Mouse (Mus musculus) embryonic facial prominence, embryonic 10.5 days (tissue): ENCODE measurements around the gene Nicn1. TPM values are rescaled to one million over a fixed set of nuclear protein-coding genes. Genes with fewer than 3 reads are reported as not detected.

ENCODE experiments used
- DNase-seq: peaks from one replicate; pipeline ENCODE4 v3.0.0-alpha.2; 2017; ENCODE audit warnings: low spot score
- H3K27ac ChIP-seq: fragments of 300-500 bp; sonication (generic); replicated peaks from 2 replicates; pipeline ENCODE4 v1.5.1; 2016; ENCODE audit warnings: mild to moderate bottlenecking
- H3K27me3 ChIP-seq: fragments of 300-500 bp; sonication (generic); replicated peaks from 2 replicates; pipeline ENCODE4 v1.6.1; 2016; ENCODE audit warnings: low read depth, mild to moderate bottlenecking; ENCODE audit not compliant: poor library complexity, severe bottlenecking
- H3K36me3 ChIP-seq: fragments of 300-500 bp; sonication (generic); replicated peaks from 2 replicates; pipeline ENCODE4 v1.6.1; 2016; ENCODE audit warnings: mild to moderate bottlenecking, moderate library complexity
- H3K4me1 ChIP-seq: fragments of 300-500 bp; sonication (generic); 2 replicates; pipeline ENCODE4 v1.6.1; 2016
- H3K4me3 ChIP-seq: fragments of 300-500 bp; sonication (generic); 2 replicates; pipeline ENCODE4 v1.5.1; 2016; ENCODE audit warnings: mild to moderate bottlenecking, moderate library complexity
- H3K9me3 ChIP-seq: fragments of 300-500 bp; sonication (generic); 2 replicates; pipeline ENCODE4 v1.6.1; 2016; ENCODE audit warnings: mild to moderate bottlenecking
- WGBS: fragments of 180-500 bp; shearing (Covaris S2); methylation state at CpG from one replicate; pipeline ENCODE4 v1.1.7; 2016; 5-methylcytosine and 5-hydroxymethylcytosine counted together
- polyA plus RNA-seq: library from polyadenylated mRNA; unstranded; fragments of >200 nt; fragmentation: Nextera tagmentation; extraction: Ambion mirVana; gene quantifications from 2 replicates; pipeline ENCODE4 v1.2.1, GENCODE M21; 2016

Nicn1 gene
- 38.3 and 39.3 TPM in 2 replicates for polyA plus RNA-seq

- Histone ChIP-seq H3K9me3 (no peaks in the 10 kb centered on the region), H3K4me3 (peak within 1 kb of the TSS; percentile 69), H3K27ac (peak within 1 kb of the TSS; percentile 93), H3K27me3 (no peaks in the 10 kb centered on the region), H3K4me1 (peaks cover 12% of the 10 kb centered on the region), H3K36me3 (peaks cover 15% of the 10 kb centered on the region)
- under 1% methylated on average over 32 of the region's 32 CpGs for WGBS
- peak; percentile 90 for DNase-seq
Observed at GRCm38 (mm10) chr9:108290016-108290750, at the start of gene Nicn1. Gene Nicn1, plus strand, starts transcription at chr9:108290429.

- no peak for DNase-seq
- WGBS, result 94% methylated on average over 3 of the region's 3 CpGs
- Histone ChIP-seq H3K4me1 (peaks cover 11% of the 10 kb centered on the region), H3K27ac (no peak overlapping the region), H3K4me3 (no peak overlapping the region), H3K36me3 (peaks cover 57% of the 10 kb centered on the region), H3K27me3 (no peaks in the 10 kb centered on the region), H3K9me3 (no peaks in the 10 kb centered on the region)
Observed at GRCm38 (mm10) chr9:108244540-108244939, 45.7 kb upstream of the Nicn1 start.

GRCm38 (mm10) chr9:108244984-108245383 is 45.2 kb upstream of the Nicn1 start:
- H3K4me3 ChIP-seq, result no peak overlapping the region
- H3K4me1 ChIP-seq, result peaks cover 9% of the 10 kb centered on the region
- H3K27me3 ChIP-seq, result no peaks in the 10 kb centered on the region
- 84% methylated on average over 3 of the region's 3 CpGs for WGBS
- DNase-seq, result no peak
- no peaks in the 10 kb centered on the region for H3K9me3 ChIP-seq
- H3K36me3 ChIP-seq, result peaks cover 57% of the 10 kb centered on the region
- no peak overlapping the region for H3K27ac ChIP-seq

GRCm38 (mm10) chr9:108248957-108249356 is 41.3 kb upstream of the Nicn1 start:
- H3K4me1 ChIP-seq, result peaks cover 7% of the 10 kb centered on the region
- no peaks in the 10 kb centered on the region for H3K9me3 ChIP-seq
- no peak overlapping the region for H3K27ac ChIP-seq
- H3K4me3 ChIP-seq, result no peak overlapping the region
- peaks cover 75% of the 10 kb centered on the region for H3K36me3 ChIP-seq
- 37% methylated on average over 5 of the region's 5 CpGs for WGBS
- H3K27me3 ChIP-seq, result no peaks in the 10 kb centered on the region
- no peak for DNase-seq

- Histone ChIP-seq H3K36me3 (peaks cover 51% of the 10 kb centered on the region), H3K27me3 (no peaks in the 10 kb centered on the region), H3K4me1 (peaks cover 7% of the 10 kb centered on the region), H3K4me3 (no peak overlapping the region), H3K9me3 (no peaks in the 10 kb centered on the region), H3K27ac (no peak overlapping the region)
- DNase-seq, result no peak
- 93% methylated on average over 6 of the region's 6 CpGs for WGBS
Observed at GRCm38 (mm10) chr9:108251877-108252276, 38.4 kb upstream of the Nicn1 start.

- Histone ChIP-seq H3K27me3 (no peaks in the 10 kb centered on the region), H3K9me3 (no peaks in the 10 kb centered on the region), H3K4me1 (peaks cover 7% of the 10 kb centered on the region), H3K36me3 (peaks cover 45% of the 10 kb centered on the region), H3K27ac (no peak overlapping the region), H3K4me3 (no peak overlapping the region)
- WGBS, result 91% methylated on average over 7 of the region's 7 CpGs
- no peak for DNase-seq
Observed at GRCm38 (mm10) chr9:108252766-108253165, 37.5 kb upstream of the Nicn1 start.

- peaks cover 10% of the 10 kb centered on the region for H3K36me3 ChIP-seq
- H3K4me3 ChIP-seq, result no peak overlapping the region
- peaks cover 40% of the 10 kb centered on the region for H3K4me1 ChIP-seq
- no peak overlapping the region for H3K27ac ChIP-seq
- no peaks in the 10 kb centered on the region for H3K9me3 ChIP-seq
- no peaks in the 10 kb centered on the region for H3K27me3 ChIP-seq
- 84% methylated on average over 4 of the region's 4 CpGs for WGBS
- DNase-seq, result no peak
Observed at GRCm38 (mm10) chr9:108260526-108260925, 29.7 kb upstream of the Nicn1 start.

GRCm38 (mm10) chr9:108261865-108262264 is 28.4 kb upstream of the Nicn1 start:
- Histone ChIP-seq H3K4me3 (peak overlapping the region; percentile 96), H3K27me3 (no peaks in the 10 kb centered on the region), H3K4me1 (peaks cover 47% of the 10 kb centered on the region), H3K9me3 (no peaks in the 10 kb centered on the region), H3K27ac (no peak overlapping the region), H3K36me3 (peaks cover 10% of the 10 kb centered on the region)
- 78% methylated on average over 7 of the region's 7 CpGs for WGBS
- no peak for DNase-seq

- Histone ChIP-seq H3K36me3 (peaks cover 9% of the 10 kb centered on the region), H3K4me3 (peak overlapping the region; percentile 96), H3K4me1 (peaks cover 47% of the 10 kb centered on the region), H3K27ac (peak overlapping the region; percentile 95), H3K27me3 (no peaks in the 10 kb centered on the region), H3K9me3 (no peaks in the 10 kb centered on the region)
- no peak for DNase-seq
- whole genome bisulfite sequencing, result 47% methylated on average over 11 of the region's 11 CpGs
Observed at GRCm38 (mm10) chr9:108262494-108263049, 27.7 kb upstream of the Nicn1 start.

GRCm38 (mm10) chr9:108263131-108263681 is 27.0 kb upstream of the Nicn1 start:
- under 1% methylated on average over 62 of the region's 62 CpGs for WGBS
- Histone ChIP-seq H3K36me3 (0 out of 2 replicates have a peak, but pooled peaks cover 4% of the 10 kb centered on the region), H3K4me3 (peak overlapping the region; percentile 96), H3K27ac (peak overlapping the region; percentile 95), H3K27me3 (no peaks in the 10 kb centered on the region), H3K9me3 (no peaks in the 10 kb centered on the region), H3K4me1 (peaks cover 47% of the 10 kb centered on the region)
- DNase-seq, result no peak

GRCm38 (mm10) chr9:108263690-108264190 is 26.5 kb upstream of the Nicn1 start, which contains the start of gene Dag1:
Gene Dag1, minus strand, starts transcription at chr9:108263958.
- Histone ChIP-seq H3K4me3 (peak within 1 kb of the TSS; percentile 96), H3K4me1 (peaks cover 47% of the 10 kb centered on the region), H3K36me3 (0 out of 2 replicates have a peak, but pooled peaks cover 4% of the 10 kb centered on the region), H3K27me3 (no peaks in the 10 kb centered on the region), H3K27ac (peak within 1 kb of the TSS; percentile 95), H3K9me3 (no peaks in the 10 kb centered on the region)
- under 1% methylated on average over 71 of the region's 71 CpGs for WGBS
- DNase-seq, result peak; percentile 100

GRCm38 (mm10) chr9:108264191-108264921 is 25.9 kb upstream of the Nicn1 start:
- 10% methylated on average over 10 of the region's 10 CpGs for WGBS
- peak overlapping the region; percentile 96 for H3K4me3 ChIP-seq
- DNase-seq, result peak; percentile 24
- H3K27ac ChIP-seq, result peak overlapping the region; percentile 95
- H3K4me1 ChIP-seq, result peaks cover 47% of the 10 kb centered on the region
- 0 out of 2 replicates have a peak, but pooled peaks cover 4% of the 10 kb centered on the region for H3K36me3 ChIP-seq
- H3K27me3 ChIP-seq, result no peaks in the 10 kb centered on the region
- H3K9me3 ChIP-seq, result no peaks in the 10 kb centered on the region
